Mouse (Mus musculus): ENCODE results near the gene Dnajc8.
"Not testable (repeated sequence)": the region's sequence is repeated elsewhere in the genome, so short reads cannot be mapped to it uniquely, and the experiment has no call there.

Gene Dnajc8

GRCm38 (mm10) chr4:132515369-132516155 lies 19.8 kb upstream of the Dnajc8 start:
- peak; percentile 98 for DNase-seq (ENCODE audit: low read depth, low spot score)

GRCm38 (mm10) chr4:132518066-132518465 lies 17.3 kb upstream of the Dnajc8 start:
- no peak for DNase-seq (ENCODE audit: low read depth, low spot score)

GRCm38 (mm10) chr4:132519188-132519587 lies 16.2 kb upstream of the Dnajc8 start:
- DNase-seq (ENCODE audit: low read depth, low spot score): no peak

- no peak for DNase-seq (ENCODE audit: low read depth, low spot score)
Measured at GRCm38 (mm10) chr4:132524321-132524741, 11.0 kb upstream of the Dnajc8 start.

- no peak for DNase-seq (ENCODE audit: low read depth, low spot score)
Measured at GRCm38 (mm10) chr4:132524808-132525207, 10.5 kb upstream of the Dnajc8 start.

- DNase-seq (ENCODE audit: low read depth, low spot score): peak; percentile 44
Measured at GRCm38 (mm10) chr4:132526678-132527077, 8.7 kb upstream of the Dnajc8 start.

- DNase-seq (ENCODE audit: low read depth, low spot score): no peak
Measured at GRCm38 (mm10) chr4:132527917-132528522, 7.3 kb upstream of the Dnajc8 start.

- DNase-seq (ENCODE audit: low read depth, low spot score): no peak
Measured at GRCm38 (mm10) chr4:132529344-132529743, 6.0 kb upstream of the Dnajc8 start.

GRCm38 (mm10) chr4:132530033-132530804 lies 5.1 kb upstream of the Dnajc8 start:
- no peak for DNase-seq (ENCODE audit: low read depth, low spot score)

GRCm38 (mm10) chr4:132532496-132532895 lies 2.9 kb upstream of the Dnajc8 start:
- no peak for DNase-seq (ENCODE audit: low read depth, low spot score)

GRCm38 (mm10) chr4:132532981-132533916 lies 2.1 kb upstream of the Dnajc8 start, which contains the start of gene Atpif1:
Atpif1 (minus strand) TSS chr4:132533659.
- peak; percentile 94 for DNase-seq (ENCODE audit: low read depth, low spot score)

GRCm38 (mm10) chr4:132539481-132539880 lies 4.1 kb downstream of the Dnajc8 start:
- DNase-seq (ENCODE audit: low read depth, low spot score): no peak

- no peak for DNase-seq (ENCODE audit: low read depth, low spot score)
Measured at GRCm38 (mm10) chr4:132541413-132541812, 6.1 kb downstream of the Dnajc8 start.

GRCm38 (mm10) chr4:132542724-132543123 lies 7.4 kb downstream of the Dnajc8 start:
- DNase-seq (ENCODE audit: low read depth, low spot score): no peak

GRCm38 (mm10) chr4:132545851-132546250 lies 10.5 kb downstream of the Dnajc8 start:
- DNase-seq (ENCODE audit: low read depth, low spot score): peak; percentile 66

- no peak for DNase-seq (ENCODE audit: low read depth, low spot score)
Measured at GRCm38 (mm10) chr4:132554221-132554620, 18.9 kb downstream of the Dnajc8 start.

- no peak for DNase-seq (ENCODE audit: low read depth, low spot score)
Measured at GRCm38 (mm10) chr4:132554653-132555052, 19.3 kb downstream of the Dnajc8 start.

GRCm38 (mm10) chr4:132555550-132555949 lies 20.2 kb downstream of the Dnajc8 start:
- DNase-seq (ENCODE audit: low read depth, low spot score): not testable (repeated sequence)

GRCm38 (mm10) chr4:132563261-132563660 lies 27.9 kb downstream of the Dnajc8 start:
- DNase-seq (ENCODE audit: low read depth, low spot score): no peak

GRCm38 (mm10) chr4:132563965-132564364 lies 28.6 kb downstream of the Dnajc8 start, which contains the start of gene Ptafr:
Ptafr (plus strand) TSS chr4:132564067.
- no peak for DNase-seq (ENCODE audit: low read depth, low spot score)
